Mouse (Mus musculus): ENCODE results near the gene Olfr311. TPM values are rescaled to one million over a fixed set of nuclear protein-coding genes. Genes with fewer than 3 reads are reported as not detected.
A peak's percentile ranks its signal among the peaks of the same experiment; 100 is the strongest.
"Not testable (repeated sequence)": the region's sequence is repeated elsewhere in the genome, so short reads cannot be mapped to it uniquely, and the experiment has no call there.

The Olfr311 gene
- polyA plus RNA-seq (2014; fragmentation: Nextera tagmentation; extraction: Ambion mirVana) = not detected in 2 replicates

- DNase-seq (ENCODE audit: low spot score); H3K4me1 ChIP-seq (replicated peaks; ENCODE audit: control insufficient read depth, insufficient read depth, low read length); H3K4me3 ChIP-seq (ENCODE audit: low read depth, low read length); H3K9me3 ChIP-seq (ENCODE audit: control insufficient read depth, low read length); H3K4me2 ChIP-seq (ENCODE audit: low read depth, low read length, severe bottlenecking); H3K9ac ChIP-seq (ENCODE audit: low read length); H3K27ac ChIP-seq (ENCODE audit: low read depth, low read length); H3K27me3 ChIP-seq (ENCODE audit: control insufficient read depth, insufficient read depth, low read length); H3K36me3 ChIP-seq (ENCODE audit: control insufficient read depth, insufficient read depth, low read length); ATAC-seq (replicated peaks; ENCODE audit: low FRiP score): not testable (repeated sequence)
Observed at GRCm38 (mm10) chr11:58838951-58839350, at the start of gene Olfr311. Gene Olfr311 (plus strand): TSS chr11:58839251.

- no peak for DNase-seq (ENCODE audit: low spot score)
- Histone ChIP-seq H3K36me3 (ENCODE audit: control insufficient read depth, insufficient read depth, low read length) (no peaks in the 10 kb centered on the region), H3K27me3 (ENCODE audit: control insufficient read depth, insufficient read depth, low read length) (no peaks in the 10 kb centered on the region), H3K27ac (ENCODE audit: low read depth, low read length) (no peak overlapping the region), H3K4me2 (ENCODE audit: low read depth, low read length, severe bottlenecking) (no peak overlapping the region), H3K9me3 (ENCODE audit: control insufficient read depth, low read length) (no peaks in the 10 kb centered on the region), H3K4me1 (replicated peaks; ENCODE audit: control insufficient read depth, insufficient read depth, low read length) (no peaks in the 10 kb centered on the region), H3K9ac (ENCODE audit: low read length) (no peak overlapping the region), H3K4me3 (ENCODE audit: low read depth, low read length) (no peak overlapping the region)
- 26% methylated on average over 3 of the region's 3 CpGs for WGBS
- no peak for ATAC-seq (replicated peaks; ENCODE audit: low FRiP score)
Observed at GRCm38 (mm10) chr11:58789532-58789931, 49.5 kb upstream of the Olfr311 start.

DNA sequence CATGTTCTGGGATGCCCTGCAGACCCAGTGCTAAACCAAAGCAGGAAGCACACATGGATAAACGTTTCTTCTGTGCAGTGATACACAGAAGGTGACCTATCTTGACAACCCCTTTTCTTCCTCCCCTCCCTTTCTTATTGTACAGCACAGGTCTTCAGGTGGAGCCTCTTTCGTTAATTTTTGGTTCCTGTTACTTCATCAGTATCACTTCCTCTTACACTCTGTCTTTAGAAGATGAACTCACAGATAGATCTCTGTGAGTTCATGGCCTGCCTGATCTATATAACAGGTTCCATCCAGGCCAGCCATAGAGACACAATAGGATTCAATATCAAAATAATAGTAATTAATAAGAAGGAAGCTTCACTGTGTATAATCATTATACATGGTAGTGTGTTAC is 49.0 kb upstream of the Olfr311 start:
- H3K4me2 ChIP-seq (ENCODE audit: low read depth, low read length, severe bottlenecking) = no peak overlapping the region
- H3K36me3 ChIP-seq (ENCODE audit: control insufficient read depth, insufficient read depth, low read length) = no peaks in the 10 kb centered on the region
- H3K27me3 ChIP-seq (ENCODE audit: control insufficient read depth, insufficient read depth, low read length) = no peaks in the 10 kb centered on the region
- no peaks in the 10 kb centered on the region for H3K4me1 ChIP-seq (replicated peaks; ENCODE audit: control insufficient read depth, insufficient read depth, low read length)
- DNase-seq (ENCODE audit: low spot score) (no peak), ATAC-seq (replicated peaks; ENCODE audit: low FRiP score) (no peak)
- H3K9ac ChIP-seq (ENCODE audit: low read length) = no peak overlapping the region
- no peaks in the 10 kb centered on the region for H3K9me3 ChIP-seq (ENCODE audit: control insufficient read depth, low read length)
- no peak overlapping the region for H3K27ac ChIP-seq (ENCODE audit: low read depth, low read length)
- H3K4me3 ChIP-seq (ENCODE audit: low read depth, low read length) = no peak overlapping the region
- 65% methylated on average over 2 of the region's 2 CpGs for WGBS

- Histone ChIP-seq H3K4me1 (replicated peaks; ENCODE audit: control insufficient read depth, insufficient read depth, low read length) (no peaks in the 10 kb centered on the region), H3K27ac (ENCODE audit: low read depth, low read length) (no peak overlapping the region), H3K27me3 (ENCODE audit: control insufficient read depth, insufficient read depth, low read length) (no peaks in the 10 kb centered on the region), H3K36me3 (ENCODE audit: control insufficient read depth, insufficient read depth, low read length) (no peaks in the 10 kb centered on the region), H3K4me3 (ENCODE audit: low read depth, low read length) (no peak overlapping the region), H3K9ac (ENCODE audit: low read length) (no peak overlapping the region), H3K4me2 (ENCODE audit: low read depth, low read length, severe bottlenecking) (no peak overlapping the region), H3K9me3 (ENCODE audit: control insufficient read depth, low read length) (no peaks in the 10 kb centered on the region)
- WGBS = 89% methylated on average over 6 of the region's 6 CpGs
- ATAC-seq (replicated peaks; ENCODE audit: low FRiP score) (no peak), DNase-seq (ENCODE audit: low spot score) (no peak)
Observed at GRCm38 (mm10) chr11:58790646-58791045, 48.4 kb upstream of the Olfr311 start.

- Histone ChIP-seq H3K9me3 (ENCODE audit: control insufficient read depth, low read length) (no peaks in the 10 kb centered on the region), H3K4me3 (ENCODE audit: low read depth, low read length) (no peak overlapping the region), H3K4me1 (replicated peaks; ENCODE audit: control insufficient read depth, insufficient read depth, low read length) (no peaks in the 10 kb centered on the region), H3K36me3 (ENCODE audit: control insufficient read depth, insufficient read depth, low read length) (no peaks in the 10 kb centered on the region), H3K27ac (ENCODE audit: low read depth, low read length) (no peak overlapping the region), H3K4me2 (ENCODE audit: low read depth, low read length, severe bottlenecking) (no peak overlapping the region), H3K9ac (ENCODE audit: low read length) (no peak overlapping the region), H3K27me3 (ENCODE audit: control insufficient read depth, insufficient read depth, low read length) (no peaks in the 10 kb centered on the region)
- no peak for ATAC-seq (replicated peaks; ENCODE audit: low FRiP score)
- no peak for DNase-seq (ENCODE audit: low spot score)
- 84% methylated on average over 2 of the region's 2 CpGs for WGBS
Observed at GRCm38 (mm10) chr11:58795856-58796255, 43.2 kb upstream of the Olfr311 start.

DNA sequence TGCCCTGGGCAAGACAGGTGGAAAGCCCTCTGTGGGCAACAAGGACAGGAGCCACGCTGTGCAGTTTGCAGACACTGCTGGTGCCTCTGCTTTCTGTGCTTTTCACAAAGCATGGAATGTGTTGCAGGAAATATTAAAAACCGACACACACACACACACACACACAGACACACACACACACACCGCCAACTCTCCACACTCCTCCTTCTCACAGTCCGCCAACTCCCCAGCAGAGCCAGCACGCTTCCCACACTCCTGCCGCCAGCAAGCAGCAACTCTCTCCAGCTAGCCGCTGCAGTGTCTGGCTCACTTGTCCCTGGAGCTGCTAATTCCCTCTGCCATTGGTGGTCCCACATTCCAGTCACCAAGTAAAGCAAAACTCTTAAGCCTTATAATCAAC is 42.2 kb upstream of the Olfr311 start:
- H3K9ac ChIP-seq (ENCODE audit: low read length) = no peak overlapping the region
- no peaks in the 10 kb centered on the region for H3K36me3 ChIP-seq (ENCODE audit: control insufficient read depth, insufficient read depth, low read length)
- H3K9me3 ChIP-seq (ENCODE audit: control insufficient read depth, low read length) = no peaks in the 10 kb centered on the region
- H3K4me3 ChIP-seq (ENCODE audit: low read depth, low read length) = no peak overlapping the region
- H3K4me1 ChIP-seq (replicated peaks; ENCODE audit: control insufficient read depth, insufficient read depth, low read length) = no peaks in the 10 kb centered on the region
- DNase-seq (ENCODE audit: low spot score) (no peak), ATAC-seq (replicated peaks; ENCODE audit: low FRiP score) (no peak)
- H3K4me2 ChIP-seq (ENCODE audit: low read depth, low read length, severe bottlenecking) = no peak overlapping the region
- no peaks in the 10 kb centered on the region for H3K27me3 ChIP-seq (ENCODE audit: control insufficient read depth, insufficient read depth, low read length)
- 77% methylated on average over 7 of the region's 7 CpGs for WGBS
- no peak overlapping the region for H3K27ac ChIP-seq (ENCODE audit: low read depth, low read length)

DNA sequence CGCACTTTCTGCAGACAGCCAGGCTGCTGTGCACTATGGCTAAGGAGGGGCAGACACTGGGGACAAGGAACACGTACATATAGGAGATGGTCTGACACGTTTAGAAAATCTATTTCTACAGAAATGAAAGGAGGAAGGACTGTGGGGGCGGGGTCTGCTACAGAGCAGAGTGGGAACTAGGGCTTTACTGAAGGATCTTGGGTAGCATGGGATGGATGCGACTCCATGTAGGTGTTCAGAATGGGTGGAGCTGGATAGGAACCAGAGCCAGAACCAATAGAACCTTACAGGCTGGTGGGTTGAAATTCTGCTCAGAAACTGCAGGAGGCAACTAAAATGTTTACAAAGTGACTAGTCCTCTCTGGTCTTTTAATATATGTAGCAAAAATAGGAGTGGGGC is 39.3 kb upstream of the Olfr311 start:
- 79% methylated on average over 5 of the region's 5 CpGs for WGBS
- Histone ChIP-seq H3K4me3 (ENCODE audit: low read depth, low read length) (no peak overlapping the region), H3K36me3 (ENCODE audit: control insufficient read depth, insufficient read depth, low read length) (no peaks in the 10 kb centered on the region), H3K9me3 (ENCODE audit: control insufficient read depth, low read length) (no peaks in the 10 kb centered on the region), H3K27me3 (ENCODE audit: control insufficient read depth, insufficient read depth, low read length) (no peaks in the 10 kb centered on the region), H3K4me2 (ENCODE audit: low read depth, low read length, severe bottlenecking) (no peak overlapping the region), H3K9ac (ENCODE audit: low read length) (no peak overlapping the region), H3K4me1 (replicated peaks; ENCODE audit: control insufficient read depth, insufficient read depth, low read length) (no peaks in the 10 kb centered on the region), H3K27ac (ENCODE audit: low read depth, low read length) (no peak overlapping the region)
- no peak for DNase-seq (ENCODE audit: low spot score)
- ATAC-seq (replicated peaks; ENCODE audit: low FRiP score) = no peak

GRCm38 (mm10) chr11:58801558-58802228 is 37.4 kb upstream of the Olfr311 start, which contains the start of gene Fam183b:
Gene Fam183b (minus strand): TSS chr11:58801960.
- peak; percentile 58 for DNase-seq (ENCODE audit: low spot score)
- Histone ChIP-seq H3K27me3 (ENCODE audit: control insufficient read depth, insufficient read depth, low read length) (no peaks in the 10 kb centered on the region), H3K4me3 (ENCODE audit: low read depth, low read length) (no peak within 1 kb of the TSS), H3K9me3 (ENCODE audit: control insufficient read depth, low read length) (no peaks in the 10 kb centered on the region), H3K4me1 (replicated peaks; ENCODE audit: control insufficient read depth, insufficient read depth, low read length) (no peaks in the 10 kb centered on the region), H3K9ac (ENCODE audit: low read length) (no peak within 1 kb of the TSS), H3K27ac (ENCODE audit: low read depth, low read length) (no peak within 1 kb of the TSS), H3K4me2 (ENCODE audit: low read depth, low read length, severe bottlenecking) (no peak within 1 kb of the TSS), H3K36me3 (ENCODE audit: control insufficient read depth, insufficient read depth, low read length) (no peaks in the 10 kb centered on the region)
- 39% methylated on average over 14 of the region's 14 CpGs for WGBS
- ATAC-seq (replicated peaks; ENCODE audit: low FRiP score) = peak; percentile 49; the same call in 1 of the 2 replicates

- no peak overlapping the region for H3K4me3 ChIP-seq (ENCODE audit: low read depth, low read length)
- H3K4me1 ChIP-seq (replicated peaks; ENCODE audit: control insufficient read depth, insufficient read depth, low read length) = no peaks in the 10 kb centered on the region
- H3K4me2 ChIP-seq (ENCODE audit: low read depth, low read length, severe bottlenecking) = no peak overlapping the region
- DNase-seq (ENCODE audit: low spot score) (no peak), ATAC-seq (replicated peaks; ENCODE audit: low FRiP score) (no peak)
- no peak overlapping the region for H3K9ac ChIP-seq (ENCODE audit: low read length)
- H3K27ac ChIP-seq (ENCODE audit: low read depth, low read length) = no peak overlapping the region
- H3K9me3 ChIP-seq (ENCODE audit: control insufficient read depth, low read length) = no peaks in the 10 kb centered on the region
- H3K27me3 ChIP-seq (ENCODE audit: control insufficient read depth, insufficient read depth, low read length) = no peaks in the 10 kb centered on the region
- no peaks in the 10 kb centered on the region for H3K36me3 ChIP-seq (ENCODE audit: control insufficient read depth, insufficient read depth, low read length)
- 82% methylated on average over 4 of the region's 4 CpGs for WGBS
Observed at GRCm38 (mm10) chr11:58803871-58804270, 35.2 kb upstream of the Olfr311 start.

All from forebrain, embryonic 11.5 days (tissue).